Mouse (Mus musculus): ENCODE measurements around the gene Sec22a.

DNA sequence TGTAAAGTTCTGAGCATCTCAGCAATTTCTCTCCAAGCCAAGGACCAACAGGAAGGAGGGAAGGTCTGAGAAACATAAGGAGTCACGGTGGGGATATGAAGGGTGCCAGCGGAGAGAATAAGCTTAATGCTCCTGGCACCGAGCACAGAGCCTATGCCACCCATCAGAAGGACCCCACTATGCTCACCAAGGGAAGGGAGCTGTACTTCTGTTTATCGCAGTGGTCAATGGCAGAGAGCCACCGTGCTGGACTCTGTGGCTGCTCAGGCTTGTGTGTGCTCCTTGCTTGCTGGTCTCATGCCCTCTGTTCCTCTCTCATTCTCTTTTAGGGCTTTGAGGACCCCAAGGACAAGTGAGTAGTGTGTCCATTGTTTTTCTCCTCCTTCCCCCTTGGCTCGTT lies 85.6 kb downstream of the Sec22a start:
- no peak for TF ChIP-seq POLR2A (IDR thresholded peaks at IDR 0.05; ENCODE audit: borderline replicate concordance, extremely low read depth, insufficient read depth, insufficient read length, poor library complexity, severe bottlenecking)
- no peak for TF ChIP-seq CTCF (IDR thresholded peaks at IDR 0.05; ENCODE audit: borderline replicate concordance, extremely low read depth, insufficient read depth, insufficient read length)
